Mouse (Mus musculus) limb, embryonic 14.5 days (tissue): ENCODE measurements around the gene Gm10354. TPM values are rescaled to one million over a fixed set of nuclear protein-coding genes. Genes with fewer than 3 reads are reported as not detected.
"Not testable (repeated sequence)": the region's sequence is repeated elsewhere in the genome, so short reads cannot be mapped to it uniquely, and the experiment has no call there.

Experiments
- ATAC-seq: fragments of 200-750 bp; cut with Nextera tagmentation; 2 replicates; pipeline ENCODE4 v1.8.0; 2017; ENCODE audit warnings: low read depth, moderate number of reproducible peaks, moderate TSS enrichment; ENCODE audit not compliant: low FRiP score
- DNase-seq: peaks from one replicate; pipeline ENCODE4 v3.0.0-alpha.2; 2015; ENCODE audit warnings: low spot score
- H3K27ac ChIP-seq: fragments of 300-500 bp; sonication (generic); replicated peaks from 2 replicates; pipeline ENCODE4 v1.5.1; 2014; ENCODE audit warnings: low read depth, mild to moderate bottlenecking, low read length, moderate library complexity, mixed read lengths
- H3K27me3 ChIP-seq: fragments of 300-500 bp; sonication (generic); 2 replicates; pipeline ENCODE4 v1.6.1; 2014; ENCODE audit warnings: low read length, mixed read lengths; ENCODE audit not compliant: control insufficient read depth, insufficient read depth
- H3K36me3 ChIP-seq: fragments of 300-500 bp; sonication (generic); 2 replicates; pipeline ENCODE4 v1.6.1; 2014; ENCODE audit warnings: mild to moderate bottlenecking, low read length, moderate library complexity, mixed read lengths; ENCODE audit not compliant: control insufficient read depth, insufficient read depth
- H3K4me1 ChIP-seq: fragments of 300-500 bp; sonication (generic); 2 replicates; pipeline ENCODE4 v1.6.1; 2014; ENCODE audit warnings: antibody characterized with exemption, low read length, mixed read lengths; ENCODE audit not compliant: control insufficient read depth, insufficient read depth
- H3K4me2 ChIP-seq: fragments of 300-500 bp; sonication (generic); replicated peaks from 2 replicates; pipeline ENCODE4 v1.6.1; 2014; ENCODE audit warnings: low read depth, mild to moderate bottlenecking, low read length, moderate library complexity; ENCODE audit not compliant: severe bottlenecking
- H3K4me3 ChIP-seq: fragments of 300-500 bp; sonication (generic); replicated peaks from 2 replicates; pipeline ENCODE4 v1.5.1; 2014; ENCODE audit warnings: low read length
- H3K9ac ChIP-seq: fragments of 300-500 bp; sonication (generic); 2 replicates; pipeline ENCODE4 v1.6.1; 2014; ENCODE audit warnings: mild to moderate bottlenecking, low read depth, low read length, moderate library complexity; ENCODE audit not compliant: severe bottlenecking
- H3K9me3 ChIP-seq: fragments of 300-500 bp; sonication (generic); 2 replicates; pipeline ENCODE4 v1.6.1; 2016; ENCODE audit warnings: low read length; ENCODE audit not compliant: control insufficient read depth
- whole genome bisulfite sequencing: fragments of 180-500 bp; shearing (Covaris S2); extraction: QIAGEN DNeasy Blood & Tissue Kit; methylation state at CpG from one replicate; pipeline ENCODE4 v1.1.7; 2014; 5-methylcytosine and 5-hydroxymethylcytosine counted together
- polyA plus RNA-seq, 2 experiments: library from polyadenylated mRNA; depleted of rRNA in 1 of 2; stranded (reverse) in 1 of 2; unstranded in 1 of 2; fragments of >200 nt; fragmentation: Nextera tagmentation in 1 of 2; extraction: Ambion mirVana in 1 of 2; gene quantifications; 2 replicates each; pipeline versions ENCODE4 v1.2.1 to v1.2.3; 2012 to 2014

Gene Gm10354
- polyA plus RNA-seq, 2 experiments, result not detected

DNA sequence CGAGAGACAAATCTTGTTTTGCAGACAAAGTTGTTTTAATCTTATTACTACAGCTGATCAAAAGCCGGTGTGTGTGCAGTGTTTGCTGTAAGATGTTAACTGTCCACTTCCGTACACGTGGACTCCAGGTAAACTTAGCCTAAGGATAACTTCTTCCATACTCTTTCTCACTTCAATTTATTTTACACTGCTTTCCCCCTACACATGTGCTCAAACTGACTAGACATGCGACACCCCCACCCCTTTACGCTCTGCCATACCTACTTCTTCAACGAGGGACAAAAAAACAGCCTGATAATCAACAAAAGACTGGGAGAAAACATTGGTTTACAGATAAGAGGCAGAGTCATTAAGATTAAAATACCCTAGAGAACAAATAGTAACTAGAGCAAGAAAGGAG, 26.9 kb downstream of the Gm10354 start:
- H3K27me3 ChIP-seq, DNase-seq, H3K4me2 ChIP-seq, H3K4me3 ChIP-seq, H3K4me1 ChIP-seq, H3K27ac ChIP-seq, H3K36me3 ChIP-seq, H3K9ac ChIP-seq: not testable (repeated sequence)
- ATAC-seq, result 0 out of 2 replicates have a peak, but pooled peaks have one; percentile 19
- 68% methylated on average over 7 of the region's 7 CpGs for WGBS
- peaks cover 12% of the 10 kb centered on the region; the same call in 1 of the 2 replicates for H3K9me3 ChIP-seq

DNA sequence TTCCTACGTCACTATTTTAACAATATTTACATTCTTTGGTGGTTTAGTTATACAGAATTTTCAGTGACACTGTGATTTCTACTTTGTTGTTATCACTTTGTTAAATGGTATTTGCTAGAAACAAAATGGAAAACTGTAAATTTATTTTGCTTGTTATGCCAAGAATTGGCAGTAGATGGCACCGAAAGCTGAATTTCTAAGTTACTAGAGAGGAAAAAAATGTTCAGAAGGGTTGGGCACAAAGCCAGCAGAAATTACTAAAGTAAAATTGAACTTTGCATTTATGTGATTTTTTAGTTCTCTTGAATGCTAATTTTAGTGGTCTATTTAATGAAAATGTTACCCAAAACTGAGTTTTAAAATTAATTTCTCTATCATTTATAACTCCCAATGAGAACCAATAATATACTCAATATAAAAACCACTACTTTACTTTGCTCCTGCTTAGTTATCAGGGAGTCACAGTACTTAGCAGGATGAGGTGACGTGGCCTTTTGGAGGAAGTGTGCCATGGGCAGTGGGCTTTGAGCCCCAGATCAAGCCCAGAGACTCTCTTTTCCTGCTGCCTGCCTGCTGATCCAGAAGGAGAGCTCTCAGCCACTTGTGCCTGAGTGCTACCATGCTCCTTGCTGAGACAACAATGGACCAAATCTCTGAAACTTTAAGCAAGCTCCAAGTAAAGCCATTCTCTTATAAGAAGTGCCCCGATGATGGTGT, 31.1 kb downstream of the Gm10354 start:
- not testable (repeated sequence) for H3K27me3 ChIP-seq, H3K27ac ChIP-seq, DNase-seq, H3K4me1 ChIP-seq, H3K4me2 ChIP-seq, H3K4me3 ChIP-seq, H3K9me3 ChIP-seq, H3K36me3 ChIP-seq, H3K9ac ChIP-seq, ATAC-seq
- 66% methylated on average over 4 of the region's 4 CpGs for WGBS

DNA sequence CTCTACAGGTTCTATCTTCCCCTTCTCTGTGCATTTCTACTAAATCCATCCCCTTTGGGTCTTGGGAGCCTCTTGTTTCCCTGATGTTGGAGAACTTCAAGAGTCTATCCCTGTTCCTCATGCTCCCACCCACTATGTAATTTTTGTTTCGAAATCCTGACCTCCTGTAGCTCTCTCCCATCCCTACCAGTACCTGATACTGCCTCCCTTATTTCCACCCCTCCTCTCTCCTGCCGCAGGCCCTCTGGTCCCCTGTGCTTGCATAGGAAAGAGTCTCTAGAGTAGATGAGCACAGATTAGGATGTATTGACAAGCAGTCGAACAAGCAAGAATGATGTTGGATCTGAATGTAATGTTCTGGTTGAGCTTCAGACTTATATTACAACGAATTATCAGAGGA, 33.2 kb downstream of the Gm10354 start:
- not testable (repeated sequence) for DNase-seq, H3K9me3 ChIP-seq, H3K4me2 ChIP-seq, H3K27ac ChIP-seq, H3K27me3 ChIP-seq, H3K36me3 ChIP-seq, ATAC-seq, H3K9ac ChIP-seq, H3K4me3 ChIP-seq, H3K4me1 ChIP-seq
- 61% methylated on average over 4 of the region's 4 CpGs for WGBS

DNA sequence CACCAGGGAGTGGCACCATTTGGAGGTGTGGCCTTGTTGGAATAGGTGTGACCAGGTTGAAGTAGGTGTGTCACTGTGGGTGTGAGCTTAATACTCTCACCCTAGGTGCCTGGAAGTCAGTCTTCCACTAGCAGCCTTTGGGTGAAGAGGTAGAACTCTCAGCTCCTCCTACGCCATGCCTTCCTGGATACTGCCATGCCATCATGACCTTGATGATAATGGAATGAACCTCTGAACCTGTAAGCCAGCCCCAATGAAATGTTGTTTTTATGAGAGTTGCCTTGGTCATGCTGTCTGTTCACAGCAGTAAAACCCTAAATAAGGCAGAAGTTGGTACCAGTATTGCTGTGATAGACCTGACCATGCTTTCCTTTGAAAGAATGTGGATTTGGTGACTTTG, 37.7 kb downstream of the Gm10354 start:
- not testable (repeated sequence) for DNase-seq, H3K9me3 ChIP-seq, H3K4me2 ChIP-seq, H3K9ac ChIP-seq, H3K27me3 ChIP-seq, H3K36me3 ChIP-seq, H3K4me3 ChIP-seq, H3K4me1 ChIP-seq, H3K27ac ChIP-seq, ATAC-seq
- 84% methylated on average over 1 of the region's 1 CpGs for WGBS

DNA sequence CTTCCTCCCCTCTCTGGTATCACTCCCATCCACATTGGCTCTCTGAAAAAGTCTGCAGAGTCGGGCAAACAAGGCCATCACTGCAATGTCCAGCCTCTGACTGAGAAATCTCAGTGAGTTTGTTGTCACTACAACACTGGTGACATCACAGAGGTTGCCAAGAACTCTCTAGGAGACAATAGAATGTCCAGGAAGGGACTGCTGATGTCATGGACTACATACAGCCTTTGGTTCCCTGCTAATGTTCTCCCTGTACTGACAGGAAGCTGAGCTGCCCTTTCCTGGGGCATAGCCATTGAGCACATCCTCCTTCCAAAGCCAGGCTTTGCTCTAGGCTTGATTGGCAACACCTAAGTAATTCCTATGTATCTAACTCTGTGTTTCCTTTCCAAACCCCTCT, 40.4 kb downstream of the Gm10354 start, which contains the start of gene Speer4e:
Gene Speer4e (minus strand): TSS at position 101 of the 400 bp plus-strand sequence.
- DNase-seq, H3K4me2 ChIP-seq, H3K9ac ChIP-seq, ATAC-seq, H3K4me1 ChIP-seq, H3K9me3 ChIP-seq, H3K4me3 ChIP-seq, H3K27me3 ChIP-seq, H3K27ac ChIP-seq, H3K36me3 ChIP-seq: not testable (repeated sequence)
- WGBS, result 25% methylated on average over 1 of the region's 1 CpGs

DNA sequence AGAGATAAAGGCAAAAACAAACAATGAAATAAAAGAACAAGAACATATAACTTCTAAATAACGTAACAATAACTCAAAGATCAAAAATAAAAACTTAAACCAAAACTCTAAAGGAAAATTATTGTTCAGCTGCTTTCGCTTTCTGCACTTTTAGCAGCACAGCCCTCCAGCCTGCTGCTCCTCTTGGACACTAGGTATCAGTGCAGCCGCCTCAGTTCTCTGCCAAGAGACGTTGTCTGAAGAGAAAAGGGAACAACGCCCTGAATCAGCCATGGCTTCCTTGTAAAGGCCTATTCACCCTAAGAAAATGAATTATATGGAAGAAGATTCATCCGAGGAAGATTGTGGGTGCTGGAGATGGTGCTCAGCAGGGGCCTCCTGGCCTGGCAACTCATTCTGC, 45.0 kb downstream of the Gm10354 start:
- not testable (repeated sequence) for H3K27ac ChIP-seq, H3K9me3 ChIP-seq, H3K4me2 ChIP-seq, H3K4me1 ChIP-seq, ATAC-seq, DNase-seq, H3K9ac ChIP-seq, H3K27me3 ChIP-seq, H3K36me3 ChIP-seq, H3K4me3 ChIP-seq
- 73% methylated on average over 5 of the region's 6 CpGs for WGBS

DNA sequence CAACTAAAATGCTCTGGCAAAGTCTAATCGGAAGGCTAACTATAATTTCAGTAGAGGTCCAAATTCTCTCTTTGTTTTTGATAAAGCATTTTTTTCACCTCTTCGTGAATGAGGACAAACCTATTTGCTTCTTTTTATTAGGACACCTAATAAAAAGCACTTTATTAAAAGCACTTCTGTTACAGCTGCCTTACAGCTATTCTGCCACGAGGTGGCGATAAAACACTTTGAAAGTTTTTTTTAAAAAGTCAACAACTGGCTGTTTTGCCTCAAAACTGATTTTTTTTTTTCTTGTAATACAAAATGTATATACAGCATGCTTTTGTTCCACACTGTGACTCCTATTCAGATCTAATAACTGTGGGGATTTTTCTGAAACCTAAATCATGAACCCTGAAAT, 51.7 kb downstream of the Gm10354 start:
- not testable (repeated sequence) for DNase-seq, H3K9me3 ChIP-seq
- 30% methylated on average over 4 of the region's 4 CpGs for WGBS

More for the DNA sequence above, 51.7 kb downstream of the Gm10354 start:
- ATAC-seq, H3K4me3 ChIP-seq, H3K4me1 ChIP-seq, H3K4me2 ChIP-seq, H3K27me3 ChIP-seq, H3K27ac ChIP-seq, H3K9ac ChIP-seq, H3K36me3 ChIP-seq: not testable (repeated sequence)
